Mouse (Mus musculus) erythroid progenitor cell, adult 5-6 weeks (primary cell): ENCODE data around the gene Foxc2. TPM values are rescaled to one million over a fixed set of nuclear protein-coding genes. Genes with fewer than 3 reads are reported as not detected.

Experiments used
- ATAC-seq: replicated peaks from 2 replicates; pipeline ENCODE4 v1.8.0; 2016; ENCODE audit warnings: moderate number of reproducible peaks, mild to moderate bottlenecking, moderate TSS enrichment, inconsistent platforms; ENCODE audit not compliant: poor library complexity, low FRiP score, severe bottlenecking
- total RNA-seq, 2 experiments: library from RNA; stranded (forward) in 1 of 2; stranded (reverse) in 1 of 2; fragments of 150-400 nt in 1 of 2; fragments of 186-747, 209-891 nt in 1 of 2; gene quantifications; 2 replicates each; pipeline versions ENCODE4 v1.2.3 to v1.2.4; 2015 to 2017; ENCODE audit warnings: low replicate concordance in 2 of 2

Gene Foxc2
- total RNA-seq, 2 experiments from 2014 or later = not detected

GRCm38 (mm10) chr8:121085011-121085410 lies 31.0 kb upstream of the Foxc2 start:
- ATAC-seq = no peak

DNA sequence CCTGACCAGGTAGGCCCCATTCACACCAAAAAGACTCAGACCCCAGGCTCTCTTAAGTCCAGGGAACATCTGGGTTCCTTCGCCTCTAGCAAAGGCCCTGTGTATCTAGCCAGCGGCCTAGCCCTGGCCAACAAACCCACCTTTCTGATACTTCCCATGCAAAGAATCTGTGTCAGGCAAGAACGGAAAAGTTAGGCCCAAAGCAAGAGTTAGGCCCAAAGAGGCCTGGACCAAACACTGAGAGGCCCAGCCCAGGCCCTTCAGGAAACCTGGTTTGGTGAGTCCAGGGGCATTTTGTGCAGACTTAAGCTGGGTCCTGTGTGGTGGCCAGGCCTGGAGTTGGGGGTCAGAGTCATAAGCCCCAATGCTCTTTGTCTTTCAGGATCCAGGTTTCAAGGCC lies 30.4 kb upstream of the Foxc2 start:
- no peak for ATAC-seq

- ATAC-seq = no peak
Measured at GRCm38 (mm10) chr8:121086004-121086900, 29.7 kb upstream of the Foxc2 start.

- ATAC-seq = no peak
Measured at GRCm38 (mm10) chr8:121088281-121088680, 27.7 kb upstream of the Foxc2 start.

- no peak for ATAC-seq
Measured at GRCm38 (mm10) chr8:121088871-121089630, 26.9 kb upstream of the Foxc2 start.

DNA sequence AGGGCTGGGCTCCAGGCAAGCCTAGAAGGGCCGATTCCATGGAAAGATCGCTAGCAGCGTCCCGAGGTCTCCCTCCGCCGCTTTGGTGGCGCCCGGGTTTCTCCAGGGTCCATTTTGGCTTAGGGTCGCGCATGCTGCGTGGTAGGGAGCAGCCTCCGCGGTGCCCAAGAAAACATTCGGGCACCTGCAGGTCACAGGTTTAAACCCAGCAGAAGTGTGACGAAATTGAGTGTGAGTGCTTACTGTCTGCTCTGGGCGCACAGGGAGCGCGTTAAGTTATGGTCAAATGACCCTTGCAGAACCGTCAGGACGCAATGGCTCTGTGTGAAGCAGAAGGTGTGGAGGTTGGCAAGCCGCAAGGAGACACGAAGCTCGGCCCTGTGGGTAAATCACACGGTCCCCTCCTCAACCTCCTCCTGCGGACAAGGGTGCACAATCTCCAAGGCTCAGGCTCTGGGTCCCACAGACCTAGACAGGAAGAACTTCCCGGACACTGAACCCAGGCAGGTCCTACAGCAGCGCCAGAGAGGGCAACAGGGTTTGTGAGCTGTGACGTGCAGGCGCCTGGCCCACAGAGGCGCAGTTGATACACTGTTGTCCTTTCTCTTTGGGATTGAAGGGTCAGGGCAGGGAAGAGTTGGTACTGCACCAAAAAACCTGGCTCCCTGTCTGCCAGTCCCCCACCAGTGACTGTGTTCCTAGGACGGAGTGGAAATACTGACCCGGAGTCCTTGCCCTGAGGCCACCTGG lies 26.2 kb upstream of the Foxc2 start:
- ATAC-seq = no peak

DNA sequence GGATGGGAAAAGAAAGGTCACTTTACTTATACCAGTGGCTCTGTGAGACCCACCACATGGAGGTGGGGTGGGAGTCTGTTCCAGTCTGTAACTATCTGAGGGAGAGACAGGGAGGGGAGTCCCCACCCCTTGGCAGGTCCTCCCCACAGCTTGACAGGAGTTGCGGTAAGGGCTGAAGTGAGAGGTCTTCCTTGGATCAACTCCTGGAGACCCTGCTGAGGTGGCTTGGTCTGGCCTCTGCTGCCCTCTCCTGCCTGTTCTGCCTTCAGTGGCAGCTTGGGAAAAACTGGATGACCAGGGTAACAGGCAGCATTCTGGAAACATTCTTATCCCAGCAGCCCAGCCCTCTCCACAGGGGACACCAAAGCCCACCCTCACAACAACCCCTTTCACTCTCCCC lies 25.3 kb upstream of the Foxc2 start:
- ATAC-seq = no peak

DNA sequence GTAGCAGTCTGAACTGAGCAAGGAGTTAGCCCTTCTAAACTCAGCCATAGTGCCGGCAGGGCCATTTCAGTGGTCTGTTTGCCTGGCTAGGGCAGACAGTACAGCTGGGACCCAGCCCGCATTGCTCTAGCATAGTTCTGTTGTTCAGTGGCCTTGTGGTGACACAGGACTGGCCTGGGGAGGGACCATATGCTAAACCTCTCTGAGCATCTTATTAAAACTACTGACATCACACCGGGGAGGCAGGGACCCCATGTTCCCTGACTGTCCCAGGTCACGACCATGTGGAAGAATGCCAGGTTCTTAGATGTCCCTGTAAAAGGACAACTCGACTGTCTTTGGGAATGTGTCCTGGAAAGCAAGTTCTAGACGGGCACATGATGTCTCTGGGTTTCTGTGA lies 23.8 kb upstream of the Foxc2 start:
- ATAC-seq = no peak

GRCm38 (mm10) chr8:121092627-121093026 lies 23.3 kb upstream of the Foxc2 start:
- no peak for ATAC-seq

- ATAC-seq = no peak
Measured at GRCm38 (mm10) chr8:121093496-121093895, 22.5 kb upstream of the Foxc2 start.

GRCm38 (mm10) chr8:121104049-121104818 lies 11.7 kb upstream of the Foxc2 start:
- ATAC-seq = 0 out of 2 replicates have a peak, but pooled peaks have one; percentile 53

DNA sequence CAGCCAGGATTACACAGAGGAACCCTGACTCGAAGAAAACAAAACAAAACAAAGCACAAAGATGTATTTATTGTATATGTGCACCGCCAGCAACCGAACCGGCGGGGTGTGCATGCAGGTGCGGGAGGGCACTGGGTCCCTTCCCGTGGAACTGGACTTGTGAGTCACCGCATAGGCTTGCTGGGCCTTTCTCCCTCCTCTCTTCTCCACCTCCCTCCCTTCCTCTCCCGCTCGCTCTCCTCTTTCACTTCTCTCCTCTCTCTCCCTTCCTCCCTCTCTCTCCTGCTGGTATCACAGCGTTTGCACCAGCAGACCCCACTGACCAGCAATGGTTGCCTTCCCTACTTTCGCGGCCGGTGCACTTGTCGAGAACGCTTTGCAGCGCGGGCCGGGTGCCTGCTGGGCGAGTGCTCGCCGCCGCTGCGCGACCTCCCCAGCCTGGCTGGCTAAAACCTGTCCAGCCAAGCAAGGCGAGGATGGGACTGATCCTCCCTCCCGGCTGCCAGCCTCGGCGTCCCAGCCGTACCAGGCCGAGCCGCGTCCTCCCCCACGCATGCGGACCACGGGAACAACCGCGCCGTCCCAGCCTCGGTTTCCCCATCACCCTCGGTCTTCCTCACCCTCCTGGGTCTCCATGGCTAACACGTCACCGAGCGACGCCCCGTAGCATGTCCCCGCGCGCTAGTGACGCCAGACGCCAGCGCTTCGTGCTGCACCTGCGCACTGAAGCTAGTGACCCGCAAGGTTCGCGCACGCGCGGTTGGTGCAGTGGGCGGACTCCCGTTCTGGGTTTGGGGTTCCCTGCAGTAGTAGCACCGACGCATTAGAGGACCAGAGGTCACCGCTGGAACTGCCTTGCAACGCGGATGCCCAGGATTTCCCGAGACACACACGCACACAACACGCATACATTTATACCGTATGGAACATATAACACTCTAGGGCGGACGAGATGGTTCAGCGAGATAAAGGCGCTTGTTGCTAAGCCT lies 8.0 kb upstream of the Foxc2 start, which contains the start of gene Mthfsd:
TSS of gene Mthfsd (minus strand) at position 725 of the 989 bp plus-strand sequence.
- ATAC-seq = peak; percentile 95

DNA sequence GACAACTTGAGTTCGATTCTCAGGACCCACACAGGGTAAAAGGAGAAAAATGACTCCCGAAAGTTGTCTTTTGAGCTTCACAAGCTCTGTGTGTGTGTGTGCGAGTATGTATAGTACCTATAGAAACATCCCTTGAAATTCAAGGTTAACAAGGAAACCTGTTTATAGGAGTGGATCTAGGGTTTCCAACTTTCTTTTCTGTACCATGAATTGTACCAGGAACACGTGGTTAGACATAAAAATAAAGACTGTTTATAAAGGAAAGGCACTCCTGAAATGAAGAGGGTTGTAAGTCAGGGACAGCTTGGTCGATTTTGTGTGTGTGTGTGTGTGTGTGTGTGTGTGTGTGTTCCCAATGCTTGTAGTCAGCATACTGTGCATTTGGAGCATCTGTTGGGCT lies 7.3 kb upstream of the Foxc2 start:
- ATAC-seq = no peak

GRCm38 (mm10) chr8:121111145-121111907 lies 4.6 kb upstream of the Foxc2 start:
- ATAC-seq = no peak

DNA sequence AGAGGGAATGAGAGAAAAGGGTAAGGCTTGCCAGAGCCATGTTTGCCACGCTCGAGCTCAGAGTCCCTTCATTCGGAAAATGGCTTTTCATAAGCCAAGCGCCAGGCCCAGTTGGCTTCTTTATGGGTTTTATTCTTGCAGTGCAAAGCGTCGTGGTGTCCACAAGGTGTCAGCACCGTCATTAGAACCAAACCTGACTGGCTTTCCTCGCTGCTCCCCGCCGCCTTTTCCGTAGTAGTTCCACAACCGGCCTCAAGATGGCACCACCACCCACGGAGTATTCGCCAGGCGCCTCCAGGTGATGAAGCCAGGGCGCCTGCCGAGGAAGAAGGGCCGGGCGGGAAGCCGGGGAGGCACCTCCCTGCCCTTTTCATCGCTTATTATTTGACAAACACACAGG lies 2.7 kb upstream of the Foxc2 start:
- ATAC-seq = peak; percentile 84

GRCm38 (mm10) chr8:121115136-121115535 lies 835 bp upstream of the Foxc2 start:
- ATAC-seq = no peak

GRCm38 (mm10) chr8:121116591-121117185 lies 717 bp downstream of the Foxc2 start:
- ATAC-seq = no peak
